Mouse (Mus musculus): Measurements from ENCODE around the gene Acvr1c.

DNA sequence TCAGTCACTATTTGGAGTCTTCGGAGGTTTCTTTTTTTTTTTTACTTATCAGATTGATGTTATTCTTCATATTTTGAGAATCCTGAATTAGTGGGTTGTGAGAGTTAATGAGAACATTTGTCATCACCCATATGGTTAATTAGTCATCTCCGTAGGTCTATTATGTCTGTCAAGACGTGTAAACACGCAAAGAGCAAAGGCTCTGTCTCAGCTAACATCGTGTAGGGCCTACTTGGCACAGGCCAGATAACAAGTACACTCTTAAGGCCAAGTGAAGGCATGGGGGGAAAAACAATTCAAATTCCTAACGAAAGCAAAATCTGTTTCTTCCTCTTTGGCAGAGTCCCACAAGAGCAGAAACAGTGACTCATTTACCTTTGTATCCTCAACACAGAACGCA, 30.9 kb upstream of the Acvr1c start:
- no peak for TF ChIP-seq CTCF (IDR thresholded peaks at IDR 0.05; ENCODE audit: low read depth, low read length)
- no peak for TF ChIP-seq POLR2A (IDR thresholded peaks at IDR 0.05; ENCODE audit: borderline replicate concordance, low read depth, low read length)

Measured in bone marrow macrophage, adult 2 months (primary cell).